Mouse (Mus musculus): ENCODE data around the gene Gm30302. TPM values are rescaled to one million over a fixed set of nuclear protein-coding genes. Genes with fewer than 3 reads are reported as not detected.

Gm30302 gene
- polyA plus RNA-seq, 1 experiment from 2014 or later = not detected

DNA sequence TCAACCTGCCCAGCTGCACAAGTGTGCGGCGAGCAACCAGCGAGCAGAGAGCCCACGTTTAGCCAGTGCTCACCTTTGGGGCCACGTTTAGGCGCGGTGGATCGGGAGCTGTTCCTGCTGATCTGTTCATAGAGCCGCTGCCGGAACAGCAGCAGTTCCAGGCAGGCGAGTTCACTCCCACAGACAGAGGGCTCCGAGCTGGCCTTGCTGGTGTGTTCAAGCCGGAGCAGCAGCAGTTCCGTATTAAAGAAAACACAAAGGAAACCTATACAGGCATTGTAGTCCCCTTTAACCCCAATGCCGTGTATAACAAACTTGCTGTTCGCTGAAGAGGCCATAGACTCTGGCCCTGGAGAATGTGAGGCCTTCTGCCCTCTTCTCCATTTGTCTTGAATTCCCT lies 29.7 kb downstream of the Gm30302 start:
- Histone ChIP-seq H3K9me3 (ENCODE audit: low read length) (no peaks in the 10 kb centered on the region), H3K4me2 (replicated peaks; ENCODE audit: low read depth, low read length) (no peak overlapping the region), H3K27ac (ENCODE audit: low read length) (no peak overlapping the region), H3K4me3 (ENCODE audit: low read depth, low read length) (no peak overlapping the region), H3K36me3 (ENCODE audit: insufficient read depth, low read length) (no peaks in the 10 kb centered on the region), H3K4me1 (ENCODE audit: insufficient read depth, low read depth, low read length) (no peaks in the 10 kb centered on the region), H3K9ac (replicated peaks; ENCODE audit: low read depth) (no peak overlapping the region), H3K27me3 (replicated peaks; ENCODE audit: insufficient read depth, low read length) (no peaks in the 10 kb centered on the region)
- no peak for DNase-seq (ENCODE audit: low spot score)
- TF ChIP-seq CTCF (IDR thresholded peaks at IDR 0.05) = no peak
- no peak for TF ChIP-seq EP300 (IDR thresholded peaks at IDR 0.05)
- ATAC-seq = no peak
- WGBS = 82% methylated on average over 16 of the region's 16 CpGs

DNA sequence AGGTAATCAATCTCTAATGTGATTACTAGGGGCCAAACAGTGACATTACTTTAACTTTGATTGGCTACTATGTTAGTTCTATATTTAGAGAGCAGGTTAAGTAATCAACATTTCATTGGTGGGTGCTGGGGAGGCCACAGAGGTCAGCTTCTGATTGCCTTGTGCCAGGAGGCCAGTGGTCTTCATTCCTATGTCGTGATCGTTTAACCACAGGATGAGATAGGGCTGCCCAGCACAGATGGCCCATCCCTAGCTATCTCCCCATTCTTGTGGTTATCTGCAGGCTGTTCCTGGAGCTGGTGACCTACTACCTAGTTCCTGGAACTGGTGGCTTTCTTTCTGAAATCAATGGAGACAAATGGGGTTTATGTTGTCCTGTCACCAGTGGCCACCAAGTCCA lies 30.8 kb downstream of the Gm30302 start:
- no peak overlapping the region for H3K27ac ChIP-seq (ENCODE audit: low read length)
- no peak overlapping the region for H3K4me2 ChIP-seq (replicated peaks; ENCODE audit: low read depth, low read length)
- no peaks in the 10 kb centered on the region for H3K27me3 ChIP-seq (replicated peaks; ENCODE audit: insufficient read depth, low read length)
- H3K4me1 ChIP-seq (ENCODE audit: insufficient read depth, low read depth, low read length) = no peaks in the 10 kb centered on the region
- no peaks in the 10 kb centered on the region for H3K36me3 ChIP-seq (ENCODE audit: insufficient read depth, low read length)
- no peaks in the 10 kb centered on the region for H3K9me3 ChIP-seq (ENCODE audit: low read length)
- no peak overlapping the region for H3K9ac ChIP-seq (replicated peaks; ENCODE audit: low read depth)
- H3K4me3 ChIP-seq (ENCODE audit: low read depth, low read length) = no peak overlapping the region
- no peak for ATAC-seq
- 24% methylated on average over 2 of the region's 2 CpGs for WGBS
- no peak for DNase-seq (ENCODE audit: low spot score)
- TF ChIP-seq EP300 (IDR thresholded peaks at IDR 0.05) = no peak
- TF ChIP-seq CTCF (IDR thresholded peaks at IDR 0.05) = no peak

DNA sequence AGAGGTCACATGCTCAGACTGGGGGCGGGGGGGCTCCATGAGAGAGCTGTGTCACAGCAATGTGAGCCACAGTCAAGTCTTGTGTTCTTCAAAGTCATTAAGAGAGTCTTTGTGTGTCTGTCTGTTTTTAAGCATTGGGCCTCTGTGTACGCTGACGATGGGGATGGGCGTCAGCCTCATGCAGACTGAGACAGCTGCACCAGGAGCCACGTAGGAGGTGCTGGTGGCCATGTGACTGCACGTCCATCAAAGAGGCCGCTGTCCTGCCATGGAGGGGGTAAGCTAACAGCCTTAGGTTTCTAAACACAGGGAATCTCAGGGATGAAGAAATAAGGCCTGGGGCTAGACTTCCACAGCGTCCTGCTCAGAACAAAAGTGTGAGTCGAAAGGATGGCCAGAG lies 32.5 kb downstream of the Gm30302 start:
- Histone ChIP-seq H3K9me3 (ENCODE audit: low read length) (no peaks in the 10 kb centered on the region), H3K36me3 (ENCODE audit: insufficient read depth, low read length) (no peaks in the 10 kb centered on the region), H3K4me3 (ENCODE audit: low read depth, low read length) (no peak overlapping the region), H3K27me3 (replicated peaks; ENCODE audit: insufficient read depth, low read length) (no peaks in the 10 kb centered on the region), H3K27ac (ENCODE audit: low read length) (no peak overlapping the region), H3K4me1 (ENCODE audit: insufficient read depth, low read depth, low read length) (no peaks in the 10 kb centered on the region), H3K4me2 (replicated peaks; ENCODE audit: low read depth, low read length) (no peak overlapping the region), H3K9ac (replicated peaks; ENCODE audit: low read depth) (no peak overlapping the region)
- 53% methylated on average over 9 of the region's 9 CpGs for WGBS
- no peak for ATAC-seq
- DNase-seq (ENCODE audit: low spot score) = no peak
- no peak for TF ChIP-seq EP300 (IDR thresholded peaks at IDR 0.05)
- TF ChIP-seq CTCF (IDR thresholded peaks at IDR 0.05) = no peak

DNA sequence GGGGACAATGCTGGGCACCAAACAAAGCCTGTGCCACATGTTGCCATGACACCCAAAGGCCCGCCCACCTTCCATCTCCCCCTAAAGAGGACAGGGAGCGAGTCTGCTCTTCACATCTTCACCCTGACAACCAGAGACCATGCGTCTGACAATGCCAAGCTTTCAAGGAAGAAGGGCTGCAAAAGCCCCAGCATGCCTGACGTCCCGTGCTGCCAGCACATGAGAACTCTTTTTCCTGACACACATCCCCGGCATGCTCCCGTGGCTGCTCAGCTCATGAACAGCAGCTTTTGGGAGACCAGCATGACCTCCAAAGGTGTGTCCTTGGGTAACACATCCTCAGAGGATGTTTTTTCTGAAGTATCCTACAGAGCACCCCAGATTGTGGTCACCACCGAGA lies 33.5 kb downstream of the Gm30302 start:
- Histone ChIP-seq H3K4me3 (ENCODE audit: low read depth, low read length) (no peak overlapping the region), H3K4me2 (replicated peaks; ENCODE audit: low read depth, low read length) (no peak overlapping the region), H3K9ac (replicated peaks; ENCODE audit: low read depth) (no peak overlapping the region), H3K36me3 (ENCODE audit: insufficient read depth, low read length) (no peaks in the 10 kb centered on the region), H3K27ac (ENCODE audit: low read length) (no peak overlapping the region), H3K27me3 (replicated peaks; ENCODE audit: insufficient read depth, low read length) (no peaks in the 10 kb centered on the region), H3K4me1 (ENCODE audit: insufficient read depth, low read depth, low read length) (no peaks in the 10 kb centered on the region), H3K9me3 (ENCODE audit: low read length) (no peaks in the 10 kb centered on the region)
- WGBS = 86% methylated on average over 8 of the region's 8 CpGs
- DNase-seq (ENCODE audit: low spot score) (no peak), ATAC-seq (no peak)
- TF ChIP-seq EP300 (IDR thresholded peaks at IDR 0.05) = no peak
- no peak for TF ChIP-seq CTCF (IDR thresholded peaks at IDR 0.05)

DNA sequence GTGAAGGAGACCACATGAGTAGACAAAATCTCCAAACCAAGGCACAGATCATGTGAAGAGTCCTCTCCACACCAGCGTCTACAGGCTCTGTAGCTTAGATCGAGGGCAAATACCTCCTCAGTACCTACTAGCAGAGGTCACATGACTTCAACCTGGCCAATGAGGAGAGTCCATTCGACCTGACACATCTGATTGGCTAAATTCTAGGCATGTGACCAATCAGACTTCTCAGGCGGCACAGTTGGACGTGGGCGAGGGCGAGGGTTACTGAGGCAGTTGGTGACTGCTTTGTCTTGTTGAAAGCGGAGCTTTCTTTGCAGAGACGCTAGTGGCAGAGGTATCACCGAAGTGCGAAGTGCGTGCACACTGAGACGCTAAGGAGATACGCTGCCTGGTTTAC lies 36.6 kb downstream of the Gm30302 start:
- TF ChIP-seq CTCF (IDR thresholded peaks at IDR 0.05) (no peak), EP300 (IDR thresholded peaks at IDR 0.05) (no peak)
- Histone ChIP-seq H3K27ac (ENCODE audit: low read length) (no peak overlapping the region), H3K4me3 (ENCODE audit: low read depth, low read length) (no peak overlapping the region), H3K36me3 (ENCODE audit: insufficient read depth, low read length) (no peaks in the 10 kb centered on the region), H3K4me2 (replicated peaks; ENCODE audit: low read depth, low read length) (no peak overlapping the region), H3K4me1 (ENCODE audit: insufficient read depth, low read depth, low read length) (no peaks in the 10 kb centered on the region), H3K9me3 (ENCODE audit: low read length) (no peaks in the 10 kb centered on the region), H3K9ac (replicated peaks; ENCODE audit: low read depth) (no peak overlapping the region), H3K27me3 (replicated peaks; ENCODE audit: insufficient read depth, low read length) (no peaks in the 10 kb centered on the region)
- DNase-seq (ENCODE audit: low spot score) (no peak), ATAC-seq (no peak)
- 87% methylated on average over 14 of the region's 14 CpGs for WGBS

DNA sequence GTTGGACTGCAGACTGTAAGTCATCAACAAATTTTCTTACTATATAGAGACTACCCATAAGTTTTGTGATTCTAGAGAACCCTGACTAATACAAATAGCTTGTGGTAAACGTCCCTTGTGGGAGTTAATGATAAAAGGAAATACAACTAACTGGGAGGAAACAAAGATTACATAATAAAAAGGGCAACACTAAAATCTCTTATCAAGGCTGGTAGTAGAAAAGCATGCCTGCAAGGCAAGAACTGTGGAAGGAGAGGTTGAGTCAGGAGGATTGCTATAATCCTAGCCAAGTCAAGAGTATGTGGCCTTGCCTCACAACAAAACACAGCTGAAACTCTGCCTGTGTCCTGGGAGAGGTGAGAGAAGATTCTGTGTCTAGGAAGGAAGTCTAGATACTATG lies 38.1 kb downstream of the Gm30302 start:
- ATAC-seq = no peak
- Histone ChIP-seq H3K27me3 (replicated peaks; ENCODE audit: insufficient read depth, low read length) (no peaks in the 10 kb centered on the region), H3K9me3 (ENCODE audit: low read length) (no peaks in the 10 kb centered on the region), H3K9ac (replicated peaks; ENCODE audit: low read depth) (no peak overlapping the region), H3K4me3 (ENCODE audit: low read depth, low read length) (no peak overlapping the region), H3K4me2 (replicated peaks; ENCODE audit: low read depth, low read length) (no peak overlapping the region), H3K27ac (ENCODE audit: low read length) (no peak overlapping the region), H3K36me3 (ENCODE audit: insufficient read depth, low read length) (no peaks in the 10 kb centered on the region), H3K4me1 (ENCODE audit: insufficient read depth, low read depth, low read length) (no peaks in the 10 kb centered on the region)
- TF ChIP-seq CTCF (IDR thresholded peaks at IDR 0.05) (no peak), EP300 (IDR thresholded peaks at IDR 0.05) (no peak)
- DNase-seq (ENCODE audit: low spot score) = no peak
- 31% methylated on average over 1 of the region's 1 CpGs for WGBS

DNA sequence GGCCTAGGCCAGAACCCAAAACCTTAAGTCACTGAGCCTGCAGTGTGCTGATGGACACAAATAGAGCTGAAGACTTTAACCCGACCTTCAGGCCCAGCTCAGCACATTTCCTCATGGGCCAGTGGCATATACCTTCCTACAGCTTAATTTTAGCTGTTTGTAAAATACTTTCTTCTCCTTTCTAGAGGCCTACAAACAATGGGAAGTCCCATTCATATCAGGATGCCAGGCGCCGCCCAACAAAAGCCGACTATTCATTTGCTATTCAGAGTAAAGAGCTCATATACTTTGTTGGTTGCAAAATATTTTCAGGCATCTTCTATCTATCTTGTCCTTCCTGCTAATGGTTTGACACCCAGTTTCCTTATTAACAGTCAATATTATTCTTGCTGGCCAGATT lies 40.8 kb downstream of the Gm30302 start:
- H3K36me3 ChIP-seq (ENCODE audit: insufficient read depth, low read length) = no peaks in the 10 kb centered on the region
- 79% methylated on average over 4 of the region's 4 CpGs for WGBS
- H3K4me3 ChIP-seq (ENCODE audit: low read depth, low read length) = no peak overlapping the region
- DNase-seq (ENCODE audit: low spot score) (no peak), ATAC-seq (no peak)
- no peaks in the 10 kb centered on the region for H3K9me3 ChIP-seq (ENCODE audit: low read length)
- no peak overlapping the region for H3K27ac ChIP-seq (ENCODE audit: low read length)
- TF ChIP-seq CTCF (IDR thresholded peaks at IDR 0.05) (no peak), EP300 (IDR thresholded peaks at IDR 0.05) (no peak)
- H3K9ac ChIP-seq (replicated peaks; ENCODE audit: low read depth) = no peak overlapping the region
- H3K27me3 ChIP-seq (replicated peaks; ENCODE audit: insufficient read depth, low read length) = no peaks in the 10 kb centered on the region
- no peak overlapping the region for H3K4me2 ChIP-seq (replicated peaks; ENCODE audit: low read depth, low read length)
- no peaks in the 10 kb centered on the region for H3K4me1 ChIP-seq (ENCODE audit: insufficient read depth, low read depth, low read length)

All from lung, postnatal 0 days (tissue).